Mouse (Mus musculus) liver, embryonic 16.5 days (tissue): ENCODE measurements around the gene Hps3. TPM values are rescaled to one million over a fixed set of nuclear protein-coding genes. Genes with fewer than 3 reads are reported as not detected.

Experiments used
- ATAC-seq: fragments of 200-750 bp; cut with Nextera tagmentation; 2 replicates; pipeline ENCODE4 v1.8.0; 2017; ENCODE audit warnings: low read depth, mild to moderate bottlenecking, moderate number of reproducible peaks, moderate library complexity
- H3K27ac ChIP-seq: fragments of 300-500 bp; sonication (generic); 2 replicates; pipeline ENCODE4 v1.5.1; 2014; ENCODE audit warnings: mild to moderate bottlenecking, low read length
- H3K27me3 ChIP-seq: fragments of 300-500 bp; sonication (generic); 2 replicates; pipeline ENCODE4 v1.6.1; 2014; ENCODE audit warnings: low read depth, low read length, mixed read lengths; ENCODE audit not compliant: control insufficient read depth, insufficient read depth
- H3K36me3 ChIP-seq: fragments of 300-500 bp; sonication (generic); 2 replicates; pipeline ENCODE4 v1.6.1; 2014; ENCODE audit warnings: mild to moderate bottlenecking; ENCODE audit not compliant: control insufficient read depth, insufficient read depth
- H3K4me1 ChIP-seq: fragments of 300-500 bp; sonication (generic); 2 replicates; pipeline ENCODE4 v1.6.1; 2014; ENCODE audit warnings: low read depth, low read length, mixed read lengths; ENCODE audit not compliant: control insufficient read depth
- H3K4me2 ChIP-seq: fragments of 300-500 bp; sonication (generic); 2 replicates; pipeline ENCODE4 v1.6.1; 2014; ENCODE audit warnings: low read depth, low read length, mixed read lengths
- H3K4me3 ChIP-seq: fragments of 300-500 bp; sonication (generic); 2 replicates; pipeline ENCODE4 v1.5.1; 2014; ENCODE audit warnings: low read depth, mild to moderate bottlenecking, low read length
- H3K9ac ChIP-seq: fragments of 300-500 bp; sonication (generic); 2 replicates; pipeline ENCODE4 v1.6.1; 2014; ENCODE audit warnings: low read depth, low read length
- H3K9me3 ChIP-seq: fragments of 300-500 bp; sonication (generic); replicated peaks from 2 replicates; pipeline ENCODE4 v1.6.1; 2016; ENCODE audit warnings: low read length; ENCODE audit not compliant: control insufficient read depth
- WGBS: fragments of 180-500 bp; shearing (Covaris S2); extraction: QIAGEN DNeasy Blood & Tissue Kit; methylation state at CpG from one replicate; pipeline ENCODE4 v1.1.7; 2014; ENCODE audit not compliant: insufficient replicate concordance; 5-methylcytosine and 5-hydroxymethylcytosine counted together
- polyA plus RNA-seq: library from polyadenylated mRNA; unstranded; fragments of >200 nt; fragmentation: Nextera tagmentation; extraction: Ambion mirVana; gene quantifications from 2 replicates; pipeline ENCODE4 v1.2.1, GENCODE M21; 2015

Gene Hps3
- polyA plus RNA-seq, 1 experiment from 2014 or later: 5.9 TPM

GRCm38 (mm10) chr3:19992388-19992787 lies 42.7 kb downstream of the Hps3 start:
- H3K4me3 ChIP-seq: no peak overlapping the region
- WGBS: 66% methylated on average over 4 of the region's 4 CpGs

GRCm38 (mm10) chr3:19990031-19990430 lies 45.1 kb downstream of the Hps3 start:
- H3K4me1 ChIP-seq: no peaks in the 10 kb centered on the region
- no peak overlapping the region for H3K4me2 ChIP-seq
- 60% methylated on average over 3 of the region's 3 CpGs for WGBS
- no peak for ATAC-seq
- H3K4me3 ChIP-seq: no peak overlapping the region
- H3K9ac ChIP-seq: no peak overlapping the region
- H3K27ac ChIP-seq: no peak overlapping the region
- no peaks in the 10 kb centered on the region for H3K27me3 ChIP-seq
- no peaks in the 10 kb centered on the region for H3K9me3 ChIP-seq
- no peaks in the 10 kb centered on the region for H3K36me3 ChIP-seq

More at GRCm38 (mm10) chr3:19992388-19992787, 42.7 kb downstream of the Hps3 start:
- no peak overlapping the region for H3K4me2 ChIP-seq
- H3K9ac ChIP-seq: no peak overlapping the region
- ATAC-seq: no peak
- H3K9me3 ChIP-seq: no peaks in the 10 kb centered on the region
- no peaks in the 10 kb centered on the region for H3K27me3 ChIP-seq
- no peaks in the 10 kb centered on the region for H3K36me3 ChIP-seq
- no peak overlapping the region for H3K27ac ChIP-seq
- H3K4me1 ChIP-seq: no peaks in the 10 kb centered on the region

- no peak for ATAC-seq
Measured at GRCm38 (mm10) chr3:19986123-19986522, 49.0 kb downstream of the Hps3 start.

DNA sequence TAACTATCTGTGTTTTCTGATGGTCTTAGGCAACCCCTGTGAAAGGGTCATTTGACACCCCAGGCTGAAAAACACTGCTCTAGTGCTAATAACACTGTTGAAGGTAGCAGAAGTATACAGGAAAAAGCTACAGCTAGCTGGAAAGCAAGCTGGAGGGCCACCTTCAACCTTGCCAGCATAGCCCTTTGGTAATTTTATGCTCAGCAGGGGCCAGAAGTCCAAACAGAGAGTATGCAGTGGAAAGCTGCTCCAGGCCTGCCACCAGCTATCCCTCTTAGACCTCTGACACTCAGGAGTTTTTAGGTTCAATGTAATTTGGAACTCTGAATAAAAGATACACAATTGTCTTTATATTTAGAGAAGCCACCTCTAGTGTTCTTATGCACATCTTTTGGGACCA lies 52.3 kb downstream of the Hps3 start:
- H3K4me1 ChIP-seq: no peaks in the 10 kb centered on the region
- no peak for ATAC-seq
- no peaks in the 10 kb centered on the region for H3K36me3 ChIP-seq
- H3K9ac ChIP-seq: no peak overlapping the region
- no peak overlapping the region for H3K4me2 ChIP-seq
- H3K27ac ChIP-seq: no peak overlapping the region
- H3K9me3 ChIP-seq: no peaks in the 10 kb centered on the region
- H3K27me3 ChIP-seq: no peaks in the 10 kb centered on the region
- H3K4me3 ChIP-seq: no peak overlapping the region

More at GRCm38 (mm10) chr3:19986123-19986522, 49.0 kb downstream of the Hps3 start:
- H3K27me3 ChIP-seq: no peaks in the 10 kb centered on the region
- H3K36me3 ChIP-seq: no peaks in the 10 kb centered on the region
- no peaks in the 10 kb centered on the region for H3K9me3 ChIP-seq
- H3K4me2 ChIP-seq: no peak overlapping the region
- no peaks in the 10 kb centered on the region for H3K4me1 ChIP-seq
- 37% methylated on average over 3 of the region's 3 CpGs for WGBS
- H3K4me3 ChIP-seq: no peak overlapping the region
- no peak overlapping the region for H3K9ac ChIP-seq
- H3K27ac ChIP-seq: no peak overlapping the region

DNA sequence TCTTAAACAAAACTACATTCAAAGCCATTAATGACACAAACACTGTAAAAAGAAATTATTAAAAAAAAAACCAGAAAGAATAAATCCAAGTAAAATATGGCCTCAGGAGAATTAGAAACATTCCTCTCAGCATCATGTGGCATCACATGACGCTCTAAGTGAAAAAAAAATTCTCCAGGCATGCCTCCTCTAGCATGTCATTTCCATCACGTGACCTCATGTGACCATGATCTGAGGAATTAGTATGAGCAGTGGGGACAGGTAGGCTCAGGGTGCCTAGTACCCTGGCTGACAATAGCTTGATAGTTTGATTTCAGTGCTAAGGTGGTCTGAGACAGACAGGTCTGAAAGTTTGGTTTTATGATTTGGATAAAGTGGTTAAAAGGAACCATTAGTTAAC lies 54.0 kb downstream of the Hps3 start:
- 63% methylated on average over 2 of the region's 2 CpGs for WGBS
- no peaks in the 10 kb centered on the region for H3K27me3 ChIP-seq
- ATAC-seq: no peak
- no peak overlapping the region for H3K4me2 ChIP-seq
- H3K36me3 ChIP-seq: no peaks in the 10 kb centered on the region
- no peak overlapping the region for H3K4me3 ChIP-seq
- no peaks in the 10 kb centered on the region for H3K4me1 ChIP-seq
- H3K9ac ChIP-seq: no peak overlapping the region
- H3K27ac ChIP-seq: no peak overlapping the region
- no peaks in the 10 kb centered on the region for H3K9me3 ChIP-seq

DNA sequence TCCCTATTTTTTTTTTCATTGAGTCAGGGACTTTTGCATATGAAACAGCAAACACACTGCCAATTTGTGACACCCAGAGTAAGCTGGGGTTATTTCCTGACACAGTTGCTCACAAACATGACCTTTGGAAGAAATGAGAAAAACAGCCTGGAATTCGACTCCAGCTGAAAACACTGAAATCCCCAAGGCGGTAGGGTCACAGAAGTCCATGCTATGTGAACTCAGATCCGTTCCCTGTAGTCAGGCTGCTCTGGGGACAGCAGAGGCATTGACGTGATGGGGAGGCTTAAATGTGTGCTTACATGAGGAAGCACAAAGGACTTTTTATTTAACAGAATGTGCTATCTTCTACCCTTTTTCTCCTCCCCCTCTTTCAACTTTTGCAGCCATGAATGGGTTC lies 56.6 kb downstream of the Hps3 start:
- Histone ChIP-seq H3K9me3 (no peaks in the 10 kb centered on the region), H3K27ac (peak overlapping the region; percentile 62), H3K27me3 (no peaks in the 10 kb centered on the region), H3K4me2 (no peak overlapping the region), H3K9ac (no peak overlapping the region), H3K4me3 (no peak overlapping the region), H3K36me3 (no peaks in the 10 kb centered on the region; the same call in 1 of the 2 replicates), H3K4me1 (no peaks in the 10 kb centered on the region)
- WGBS: 44% methylated on average over 4 of the region's 4 CpGs
- ATAC-seq: peak; percentile 86

DNA sequence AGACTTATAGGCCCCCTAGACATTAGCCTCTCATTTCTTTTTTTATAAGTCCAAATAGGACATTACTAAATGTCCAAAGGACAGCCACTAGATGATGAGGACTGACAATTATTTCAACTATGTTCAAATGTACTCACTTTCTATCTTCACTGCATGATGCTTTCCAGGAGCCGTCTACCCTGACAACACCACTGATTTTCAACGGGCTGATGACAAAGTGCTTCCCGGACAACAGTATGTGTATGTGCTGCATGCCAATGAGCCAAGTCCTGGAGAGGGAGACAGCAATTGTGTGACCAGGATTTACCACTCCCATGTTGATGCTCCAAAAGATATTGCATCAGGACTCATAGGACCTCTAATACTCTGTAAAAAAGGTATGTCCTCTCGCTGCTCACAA lies 69.0 kb downstream of the Hps3 start:
- WGBS: 64% methylated on average over 4 of the region's 4 CpGs
- H3K4me3 ChIP-seq: no peak overlapping the region
- H3K4me2 ChIP-seq: no peak overlapping the region
- H3K27ac ChIP-seq: no peak overlapping the region
- no peaks in the 10 kb centered on the region for H3K27me3 ChIP-seq
- ATAC-seq: no peak
- H3K36me3 ChIP-seq: no peaks in the 10 kb centered on the region
- H3K4me1 ChIP-seq: no peaks in the 10 kb centered on the region
- H3K9me3 ChIP-seq: no peaks in the 10 kb centered on the region
- no peak overlapping the region for H3K9ac ChIP-seq

DNA sequence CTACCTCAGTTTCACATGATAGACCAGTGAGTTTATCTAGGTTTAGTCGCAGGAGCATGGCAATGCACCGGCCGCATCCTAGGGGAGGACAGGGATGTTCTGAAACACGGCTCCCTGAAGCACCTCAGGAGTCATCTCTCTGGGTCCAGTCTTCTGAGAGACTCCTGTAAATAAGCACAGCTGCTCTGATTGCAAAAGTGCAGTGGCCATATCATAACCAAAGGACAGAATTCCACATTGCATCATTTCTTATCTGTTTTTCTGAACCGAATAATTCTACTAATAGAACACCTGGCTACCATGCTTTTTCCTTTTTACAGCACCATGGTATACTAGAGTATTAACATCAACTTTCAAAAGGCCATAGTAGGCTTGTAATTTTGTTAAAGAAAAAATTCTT lies 69.9 kb downstream of the Hps3 start:
- H3K9me3 ChIP-seq: no peaks in the 10 kb centered on the region
- no peaks in the 10 kb centered on the region for H3K36me3 ChIP-seq
- H3K4me1 ChIP-seq: no peaks in the 10 kb centered on the region
- no peaks in the 10 kb centered on the region for H3K27me3 ChIP-seq
- H3K9ac ChIP-seq: no peak overlapping the region
- H3K4me2 ChIP-seq: no peak overlapping the region
- 59% methylated on average over 5 of the region's 5 CpGs for WGBS
- H3K4me3 ChIP-seq: no peak overlapping the region
- peak; percentile 55 for ATAC-seq
- no peak overlapping the region; the same call in 1 of the 2 replicates for H3K27ac ChIP-seq

DNA sequence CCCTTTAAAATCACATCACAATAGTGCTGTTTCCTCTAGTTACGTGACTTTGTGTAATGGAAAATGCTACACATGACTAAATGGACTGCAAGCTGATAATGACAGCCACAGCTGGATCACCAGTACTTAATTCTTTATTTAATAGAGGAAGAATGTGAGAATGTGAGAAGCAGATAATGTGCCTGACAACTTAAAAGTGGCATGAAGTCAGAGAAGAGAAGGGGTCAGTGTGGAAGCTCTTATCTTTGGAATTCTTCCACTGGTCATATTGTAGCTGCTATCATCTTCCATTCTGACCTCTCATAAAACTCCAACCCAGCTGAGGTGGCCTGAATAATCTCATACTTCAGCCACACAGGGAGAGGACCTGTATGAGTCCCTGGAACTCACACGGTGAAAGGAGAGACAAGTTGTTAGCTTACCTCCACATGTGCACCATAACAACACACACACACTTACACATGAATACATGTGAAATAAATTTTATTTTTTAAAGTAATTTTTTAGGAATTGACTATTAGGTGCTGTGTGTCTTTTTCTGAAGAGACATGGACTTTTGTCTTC lies 70.4 kb downstream of the Hps3 start:
- WGBS: 50% methylated on average over 2 of the region's 2 CpGs
- H3K9me3 ChIP-seq: no peaks in the 10 kb centered on the region
- H3K4me1 ChIP-seq: no peaks in the 10 kb centered on the region
- no peak overlapping the region; the same call in 1 of the 2 replicates for H3K27ac ChIP-seq
- H3K9ac ChIP-seq: no peak overlapping the region
- no peak for ATAC-seq
- H3K36me3 ChIP-seq: no peaks in the 10 kb centered on the region
- no peaks in the 10 kb centered on the region for H3K27me3 ChIP-seq
- no peak overlapping the region for H3K4me2 ChIP-seq
- H3K4me3 ChIP-seq: no peak overlapping the region
